Mouse (Mus musculus) heart, embryonic 12.5 days (tissue): ENCODE measurements around the gene Plagl1. TPM values are rescaled to one million over a fixed set of nuclear protein-coding genes. Genes with fewer than 3 reads are reported as not detected.
A peak's percentile ranks its signal among the peaks of the same experiment; 100 is the strongest.

Experiments
- ATAC-seq: fragments of 200-750 bp; cut with Nextera tagmentation; 2 replicates; pipeline ENCODE4 v1.8.0; 2017; ENCODE audit warnings: moderate TSS enrichment, moderate library complexity; ENCODE audit not compliant: insufficient number of reproducible peaks, low FRiP score
- H3K27ac ChIP-seq: fragments of 300-500 bp; sonication (generic); 2 replicates; pipeline ENCODE4 v1.5.1; 2016; ENCODE audit warnings: mild to moderate bottlenecking, moderate library complexity; ENCODE audit not compliant: poor library complexity, severe bottlenecking
- H3K27me3 ChIP-seq: fragments of 300-500 bp; sonication (generic); replicated peaks from 2 replicates; pipeline ENCODE4 v1.6.1; 2016; ENCODE audit warnings: mild to moderate bottlenecking, moderate library complexity
- H3K36me3 ChIP-seq: fragments of 300-500 bp; sonication (generic); 2 replicates; pipeline ENCODE4 v1.6.1; 2016; ENCODE audit warnings: mild to moderate bottlenecking, moderate library complexity
- H3K4me1 ChIP-seq: fragments of 300-500 bp; sonication (generic); replicated peaks from 2 replicates; pipeline ENCODE4 v1.6.1; 2016; ENCODE audit warnings: mild to moderate bottlenecking
- H3K4me2 ChIP-seq: fragments of 300-500 bp; sonication (generic); 2 replicates; pipeline ENCODE4 v1.6.1; 2016; ENCODE audit warnings: mild to moderate bottlenecking, moderate library complexity
- H3K4me3 ChIP-seq: fragments of 300-500 bp; sonication (generic); 2 replicates; pipeline ENCODE4 v1.5.1; 2016; ENCODE audit warnings: mild to moderate bottlenecking
- H3K9ac ChIP-seq: fragments of 300-500 bp; sonication (generic); 2 replicates; pipeline ENCODE4 v1.6.1; 2016; ENCODE audit warnings: mild to moderate bottlenecking, moderate library complexity
- H3K9me3 ChIP-seq: fragments of 300-500 bp; sonication (generic); replicated peaks from 2 replicates; pipeline ENCODE4 v1.6.1; 2016; ENCODE audit warnings: mild to moderate bottlenecking, moderate library complexity
- WGBS: fragments of 180-500 bp; shearing (Covaris S2); methylation state at CpG from one replicate; pipeline ENCODE4 v1.1.7; 2016; 5-methylcytosine and 5-hydroxymethylcytosine counted together
- polyA plus RNA-seq: library from polyadenylated mRNA; unstranded; fragments of >200 nt; fragmentation: Nextera tagmentation; extraction: Ambion mirVana; gene quantifications from 2 replicates; pipeline ENCODE4 v1.2.1, GENCODE M21; 2016

Gene Plagl1
- polyA plus RNA-seq, 1 experiment from 2014 or later, result 257 TPM

DNA sequence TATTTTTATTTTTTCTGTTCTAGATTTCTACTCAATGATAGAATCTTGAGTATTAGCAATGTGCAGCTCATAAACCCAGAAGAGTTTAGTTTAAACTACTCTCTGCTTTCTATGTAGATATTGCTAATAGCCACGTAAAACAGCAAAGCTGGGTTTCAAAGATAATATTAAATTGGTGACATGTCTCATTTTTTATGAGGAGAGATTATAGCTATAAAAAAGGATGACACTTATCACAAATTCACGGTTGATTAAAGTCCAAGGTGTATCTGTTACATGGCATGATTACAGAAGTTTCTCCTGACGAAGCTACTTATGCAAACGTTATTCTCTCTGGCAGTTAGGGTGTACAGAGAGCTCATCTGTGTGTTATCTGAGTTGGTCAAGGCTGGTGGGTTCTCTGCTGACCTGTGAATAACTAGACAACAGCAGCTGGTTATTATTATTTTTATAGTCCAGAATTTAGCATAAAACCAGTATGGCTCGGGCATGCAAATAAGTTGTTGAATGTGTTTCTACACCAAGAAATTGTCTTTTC lies 20.6 kb upstream of the Plagl1 start:
- Histone ChIP-seq H3K27ac (no peak overlapping the region), H3K4me2 (no peak overlapping the region), H3K36me3 (no peaks in the 10 kb centered on the region), H3K4me3 (no peak overlapping the region), H3K9ac (no peak overlapping the region), H3K9me3 (no peaks in the 10 kb centered on the region), H3K27me3 (no peaks in the 10 kb centered on the region), H3K4me1 (no peaks in the 10 kb centered on the region)
- WGBS, result 75% methylated on average over 5 of the region's 5 CpGs
- no peak for ATAC-seq

DNA sequence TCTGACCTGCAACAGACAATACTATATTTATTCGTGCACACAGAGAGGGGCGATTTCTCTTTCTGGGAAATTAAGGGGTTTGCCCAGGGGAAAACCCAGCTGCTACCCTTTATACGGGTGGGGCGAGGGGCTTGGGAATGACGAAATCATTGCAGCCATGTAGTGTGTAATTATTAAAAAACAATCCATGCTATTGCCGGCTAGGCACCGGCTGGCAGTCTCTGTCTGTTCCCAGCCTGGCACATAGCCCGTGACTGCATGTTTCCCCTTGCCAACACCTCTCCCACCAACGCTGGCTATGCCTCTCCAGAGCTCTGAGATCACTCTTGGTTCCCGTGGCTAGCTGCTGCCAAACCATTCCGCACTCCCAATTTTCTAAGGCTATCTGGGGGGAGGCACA lies 15.6 kb upstream of the Plagl1 start:
- H3K4me1 ChIP-seq, result no peaks in the 10 kb centered on the region
- no peak overlapping the region for H3K4me2 ChIP-seq
- H3K27ac ChIP-seq, result no peak overlapping the region
- H3K36me3 ChIP-seq, result no peaks in the 10 kb centered on the region
- H3K4me3 ChIP-seq, result no peak overlapping the region
- H3K9ac ChIP-seq, result no peak overlapping the region
- H3K27me3 ChIP-seq, result no peaks in the 10 kb centered on the region
- ATAC-seq, result no peak
- no peaks in the 10 kb centered on the region for H3K9me3 ChIP-seq
- 88% methylated on average over 11 of the region's 11 CpGs for WGBS

DNA sequence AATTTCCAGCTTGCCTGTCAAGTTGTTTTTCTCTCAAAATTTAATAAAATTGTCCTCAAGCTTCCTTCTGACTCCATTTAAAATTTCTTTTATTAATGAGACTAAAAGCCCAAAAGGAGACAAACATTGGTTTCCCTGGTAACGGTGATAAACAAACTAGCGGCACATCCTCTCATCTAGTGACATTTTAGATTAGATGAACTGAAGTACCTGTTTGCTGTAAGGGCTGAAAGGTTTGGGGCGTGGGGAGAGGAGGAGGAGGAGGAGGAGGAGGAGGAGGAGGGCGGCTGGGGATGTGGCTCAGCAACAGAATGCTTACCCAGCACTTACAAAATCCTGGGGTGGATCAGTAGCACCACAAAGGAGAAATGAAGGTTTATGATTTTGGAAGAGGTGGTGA lies 12.5 kb upstream of the Plagl1 start:
- Histone ChIP-seq H3K9ac (no peak overlapping the region), H3K27ac (no peak overlapping the region), H3K4me2 (no peak overlapping the region), H3K4me3 (no peak overlapping the region), H3K36me3 (no peaks in the 10 kb centered on the region), H3K27me3 (no peaks in the 10 kb centered on the region), H3K4me1 (no peaks in the 10 kb centered on the region), H3K9me3 (no peaks in the 10 kb centered on the region)
- WGBS, result 31% methylated on average over 4 of the region's 4 CpGs
- ATAC-seq, result no peak

DNA sequence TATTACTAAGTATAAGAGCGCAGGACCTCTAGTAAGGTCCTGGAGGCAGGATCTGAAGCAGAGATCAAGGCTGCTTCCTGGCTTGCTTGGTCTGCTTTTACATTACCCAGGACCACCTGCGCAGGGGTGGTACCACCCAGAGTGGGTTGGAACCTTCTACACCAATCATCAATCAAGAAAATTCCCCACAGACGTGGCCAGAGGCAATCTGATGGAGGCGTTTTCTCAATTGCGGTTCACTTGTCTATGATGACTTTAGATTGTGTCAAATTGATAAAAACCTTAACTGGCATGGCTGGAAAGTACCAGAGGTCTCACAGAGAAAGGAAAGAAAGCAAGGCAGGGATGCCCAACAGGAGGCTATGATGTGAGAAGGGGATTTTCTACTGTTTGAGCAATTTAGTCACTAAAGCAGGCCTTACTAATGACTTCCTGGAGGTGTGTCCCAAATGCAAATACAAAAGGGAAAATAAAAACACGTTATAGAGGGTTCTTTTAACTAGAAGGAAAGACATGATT lies 3.4 kb upstream of the Plagl1 start:
- Histone ChIP-seq H3K4me1 (0 out of 2 replicates have a peak, but pooled peaks cover 9% of the 10 kb centered on the region), H3K9me3 (no peaks in the 10 kb centered on the region), H3K4me2 (no peak overlapping the region), H3K27me3 (peaks cover 26% of the 10 kb centered on the region), H3K4me3 (no peak overlapping the region), H3K27ac (no peak overlapping the region), H3K36me3 (no peaks in the 10 kb centered on the region), H3K9ac (no peak overlapping the region)
- ATAC-seq, result no peak
- 68% methylated on average over 6 of the region's 6 CpGs for WGBS

DNA sequence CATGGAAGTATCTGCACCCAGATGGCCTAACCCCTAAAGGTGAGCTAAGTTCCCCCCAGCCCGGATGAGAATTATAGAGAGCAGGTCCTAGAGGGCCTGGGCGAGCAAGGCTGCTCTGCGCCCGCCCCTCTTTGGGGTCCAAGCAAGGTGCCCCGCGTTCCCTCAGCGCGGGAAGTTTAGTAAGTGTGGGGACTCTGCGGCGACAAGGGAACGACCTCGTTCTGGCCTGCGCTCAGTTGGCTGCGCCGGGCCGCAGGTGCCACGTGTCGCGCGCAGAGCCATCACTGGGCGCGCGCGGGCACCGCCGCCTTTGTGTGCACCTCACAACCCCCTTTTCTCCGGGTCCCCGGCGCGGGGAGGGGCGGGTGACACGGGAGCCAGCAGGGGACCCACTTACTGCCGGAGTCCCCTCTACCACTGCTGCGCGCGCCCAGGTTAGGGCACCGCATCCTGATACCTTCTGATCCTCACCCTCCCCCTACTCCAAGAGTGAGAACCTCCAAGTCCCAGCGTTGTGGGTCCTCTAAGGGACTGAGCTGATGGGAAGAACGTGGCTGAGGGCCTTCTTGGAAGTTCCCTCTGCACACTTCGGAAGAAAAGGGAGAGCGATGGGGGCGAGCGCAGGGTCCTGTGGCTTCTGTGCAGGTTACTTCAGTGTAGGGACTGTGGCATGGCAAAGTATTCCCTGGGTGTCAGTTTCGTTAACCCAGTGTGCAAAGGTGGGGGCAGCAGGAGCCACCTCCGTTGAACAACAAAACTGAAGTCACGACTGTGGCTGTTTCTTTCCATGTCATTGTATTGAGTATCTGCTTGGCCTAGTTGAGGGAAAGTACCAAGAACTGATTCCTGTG lies 742 bp downstream of the Plagl1 start:
- H3K27me3 ChIP-seq, result peaks cover 31% of the 10 kb centered on the region
- 11% methylated on average over 46 of the region's 46 CpGs for WGBS
- no peaks in the 10 kb centered on the region for H3K36me3 ChIP-seq
- no peaks in the 10 kb centered on the region for H3K9me3 ChIP-seq
- H3K4me1 ChIP-seq, result 0 out of 2 replicates have a peak, but pooled peaks cover 9% of the 10 kb centered on the region
- no peak for ATAC-seq
- H3K4me3 ChIP-seq, result peak overlapping the region; percentile 49
- no peak overlapping the region for H3K27ac ChIP-seq
- peak overlapping the region; percentile 23 for H3K9ac ChIP-seq
- peak overlapping the region; percentile 79 for H3K4me2 ChIP-seq

DNA sequence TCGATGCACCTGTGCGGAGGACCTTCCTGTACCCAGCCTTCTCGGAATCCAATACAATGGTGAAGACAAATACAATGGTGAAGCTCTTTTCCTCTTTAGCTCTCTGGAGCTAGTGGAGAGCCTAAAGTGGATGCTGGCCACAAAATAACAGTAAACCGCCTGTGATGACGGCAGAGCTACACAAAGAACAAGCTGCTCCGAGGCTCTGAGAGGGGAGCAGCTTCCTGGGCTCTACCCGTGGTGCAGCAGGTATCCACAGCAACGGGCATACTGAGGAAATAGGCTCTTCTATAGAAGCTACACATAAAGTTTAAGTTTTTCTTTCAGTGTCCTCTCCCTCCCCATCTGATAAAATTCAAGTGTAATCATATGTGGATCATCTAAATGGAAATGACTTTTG lies 2.1 kb downstream of the Plagl1 start:
- H3K4me1 ChIP-seq, result 0 out of 2 replicates have a peak, but pooled peaks cover 9% of the 10 kb centered on the region
- H3K9me3 ChIP-seq, result peaks cover 3% of the 10 kb centered on the region; the same call in 1 of the 2 replicates
- H3K4me2 ChIP-seq, result no peak overlapping the region
- no peak overlapping the region for H3K9ac ChIP-seq
- H3K27ac ChIP-seq, result no peak overlapping the region
- no peak for ATAC-seq
- no peak overlapping the region for H3K4me3 ChIP-seq
- peaks cover 31% of the 10 kb centered on the region for H3K27me3 ChIP-seq
- no peaks in the 10 kb centered on the region for H3K36me3 ChIP-seq
- 57% methylated on average over 8 of the region's 8 CpGs for WGBS

DNA sequence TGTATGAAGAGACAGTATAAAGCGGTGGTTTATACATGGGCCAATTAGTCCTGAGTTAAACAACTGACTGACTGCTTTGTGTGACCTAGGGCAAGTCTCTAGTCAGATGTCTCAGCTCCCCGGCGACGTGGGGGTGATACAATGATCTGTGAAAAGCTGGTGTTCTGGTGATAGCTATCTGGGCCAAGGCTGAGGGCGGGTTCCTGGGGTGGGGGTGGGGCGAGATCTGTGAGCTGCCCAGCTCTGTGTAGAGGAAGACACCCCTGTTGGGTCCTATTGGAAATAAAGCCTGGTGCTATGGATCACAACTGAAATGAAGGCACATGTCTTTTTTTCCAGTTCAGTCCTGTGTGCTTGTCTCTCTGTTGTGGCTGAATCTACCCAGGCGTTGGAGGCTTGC lies 3.2 kb downstream of the Plagl1 start:
- no peaks in the 10 kb centered on the region for H3K36me3 ChIP-seq
- H3K4me3 ChIP-seq, result no peak overlapping the region
- H3K9ac ChIP-seq, result no peak overlapping the region
- H3K4me2 ChIP-seq, result no peak overlapping the region
- peaks cover 31% of the 10 kb centered on the region for H3K27me3 ChIP-seq
- H3K27ac ChIP-seq, result no peak overlapping the region
- ATAC-seq, result no peak
- 40% methylated on average over 7 of the region's 7 CpGs for WGBS
- H3K9me3 ChIP-seq, result peaks cover 3% of the 10 kb centered on the region; the same call in 1 of the 2 replicates
- H3K4me1 ChIP-seq, result 0 out of 2 replicates have a peak, but pooled peaks cover 9% of the 10 kb centered on the region

DNA sequence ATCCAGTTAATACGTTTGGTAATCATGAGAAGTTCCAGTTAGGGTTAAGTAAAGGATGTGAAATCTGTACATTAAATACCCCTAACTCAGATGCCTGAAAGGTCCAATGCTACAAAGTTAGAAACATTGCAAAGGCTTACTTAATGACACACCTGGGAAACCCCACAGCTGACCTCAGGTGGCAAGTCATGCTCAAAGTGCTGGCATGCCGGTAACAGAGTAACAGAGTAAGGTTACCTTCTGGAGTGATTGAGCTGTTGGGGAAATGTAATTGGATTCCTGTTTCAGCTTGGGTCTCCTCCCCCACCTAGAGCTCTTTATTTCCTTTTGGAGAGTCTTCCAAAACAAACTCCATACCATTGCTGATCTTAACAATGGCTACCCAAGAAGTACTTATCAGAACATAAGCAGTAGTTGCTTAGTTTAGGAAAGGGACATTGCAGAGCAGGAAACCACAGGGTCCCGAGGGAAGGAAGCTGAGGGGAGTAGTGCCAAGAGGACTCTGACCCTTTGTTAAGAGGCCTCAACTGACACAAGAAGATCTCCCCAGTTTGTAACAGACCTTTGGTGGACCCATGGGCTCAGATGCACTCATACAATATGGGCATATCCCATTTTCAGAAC lies 4.9 kb downstream of the Plagl1 start:
- peak; percentile 78 for ATAC-seq
- peaks cover 3% of the 10 kb centered on the region; the same call in 1 of the 2 replicates for H3K9me3 ChIP-seq
- no peak overlapping the region for H3K4me2 ChIP-seq
- peaks cover 19% of the 10 kb centered on the region for H3K27me3 ChIP-seq
- 0 out of 2 replicates have a peak, but pooled peaks cover 9% of the 10 kb centered on the region for H3K4me1 ChIP-seq
- no peaks in the 10 kb centered on the region for H3K36me3 ChIP-seq
- H3K4me3 ChIP-seq, result no peak overlapping the region
- 45% methylated on average over 3 of the region's 3 CpGs for WGBS
- no peak overlapping the region for H3K27ac ChIP-seq
- no peak overlapping the region for H3K9ac ChIP-seq

DNA sequence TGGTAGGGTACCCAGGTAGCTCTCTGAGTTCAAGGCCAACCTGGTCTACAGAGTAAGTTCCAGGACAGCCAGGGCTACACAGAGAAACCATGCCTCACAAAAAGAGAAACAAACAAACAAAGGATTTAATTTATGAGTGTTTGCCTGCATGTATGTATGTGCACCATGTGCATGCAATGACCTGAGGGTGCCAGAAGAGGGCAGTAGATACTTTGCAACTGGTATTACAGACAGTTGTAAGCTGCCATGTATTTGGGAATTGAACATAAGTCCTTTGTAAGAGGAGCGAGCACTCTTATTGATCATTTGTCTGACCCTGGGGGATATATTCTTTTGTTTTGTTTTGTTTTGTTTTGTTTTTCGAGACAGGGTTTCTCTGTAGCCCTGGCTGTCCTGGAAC lies 10.7 kb downstream of the Plagl1 start:
- Histone ChIP-seq H3K4me2 (no peak overlapping the region), H3K9me3 (peaks cover 11% of the 10 kb centered on the region), H3K27me3 (no peaks in the 10 kb centered on the region), H3K4me1 (no peaks in the 10 kb centered on the region), H3K36me3 (no peaks in the 10 kb centered on the region), H3K9ac (no peak overlapping the region), H3K27ac (no peak overlapping the region), H3K4me3 (no peak overlapping the region)
- no peak for ATAC-seq
- WGBS, result 87% methylated on average over 2 of the region's 2 CpGs

DNA sequence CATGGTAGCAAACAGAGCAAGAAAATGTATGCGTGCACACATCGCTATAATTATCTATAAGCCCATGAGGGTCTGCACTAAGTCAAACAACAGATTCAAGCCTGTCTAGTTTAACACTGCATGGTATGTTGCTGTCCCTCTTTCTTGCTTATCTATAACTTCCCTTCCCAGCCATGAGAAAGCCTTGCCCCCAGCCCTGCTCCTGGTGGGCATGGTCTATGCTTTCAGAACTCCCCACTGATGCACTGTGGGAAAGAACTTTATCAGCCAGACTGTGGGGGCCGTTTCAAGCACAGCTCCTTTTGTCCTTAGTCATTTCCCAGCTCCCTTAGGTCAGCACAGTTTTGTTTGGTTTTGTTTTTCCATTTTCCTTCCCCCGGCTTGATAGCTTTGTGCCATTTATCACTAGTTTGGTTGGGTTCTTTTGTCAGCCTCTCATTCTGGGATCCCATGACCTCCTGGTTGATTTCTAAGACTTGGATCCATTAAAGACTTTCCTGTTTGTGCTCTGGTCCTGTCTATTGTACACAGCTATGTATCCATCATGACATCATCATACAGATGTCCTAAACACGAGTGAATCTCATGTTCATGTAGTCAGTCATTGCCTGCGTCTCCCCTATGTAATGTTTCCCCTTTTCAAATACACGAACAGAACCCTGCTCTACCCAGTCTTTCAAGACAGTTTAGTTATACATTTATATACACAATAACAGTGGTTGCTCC lies 16.7 kb downstream of the Plagl1 start:
- Histone ChIP-seq H3K9ac (no peak overlapping the region), H3K9me3 (no peaks in the 10 kb centered on the region), H3K4me1 (peaks cover 18% of the 10 kb centered on the region), H3K27ac (peak overlapping the region; percentile 66), H3K4me2 (no peak overlapping the region), H3K4me3 (no peak overlapping the region), H3K36me3 (no peaks in the 10 kb centered on the region), H3K27me3 (no peaks in the 10 kb centered on the region)
- 27% methylated on average over 7 of the region's 7 CpGs for WGBS
- peak; percentile 92 for ATAC-seq
